Mouse (Mus musculus): ENCODE measurements around the gene Rnf40. TPM values are rescaled to one million over a fixed set of nuclear protein-coding genes. Genes with fewer than 3 reads are reported as not detected.

Gene Rnf40
- polyA plus RNA-seq, 2 experiments = 42.5 to 51.9 TPM

DNA sequence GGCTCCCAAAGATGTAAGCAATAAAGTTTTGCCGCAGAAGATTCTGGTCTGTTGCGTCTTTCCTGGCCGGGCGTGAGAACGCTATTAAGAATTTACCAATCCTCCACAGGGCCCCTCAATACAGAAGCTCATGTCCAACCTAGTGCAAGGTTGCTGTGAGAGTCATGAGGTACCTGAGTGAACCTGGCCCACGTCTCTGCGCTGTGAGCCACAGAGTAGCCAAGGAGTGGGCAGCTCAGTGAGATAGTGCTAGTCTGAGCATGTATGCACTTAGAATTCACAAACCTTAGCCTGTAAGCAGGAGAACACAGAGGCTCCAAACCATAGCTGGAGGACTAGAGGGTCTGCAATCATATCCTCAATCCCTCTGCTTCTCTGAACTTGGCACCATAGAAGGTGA lies 37.5 kb downstream of the Rnf40 start:
- no peak for ATAC-seq (ENCODE audit: low FRiP score, low read depth)

DNA sequence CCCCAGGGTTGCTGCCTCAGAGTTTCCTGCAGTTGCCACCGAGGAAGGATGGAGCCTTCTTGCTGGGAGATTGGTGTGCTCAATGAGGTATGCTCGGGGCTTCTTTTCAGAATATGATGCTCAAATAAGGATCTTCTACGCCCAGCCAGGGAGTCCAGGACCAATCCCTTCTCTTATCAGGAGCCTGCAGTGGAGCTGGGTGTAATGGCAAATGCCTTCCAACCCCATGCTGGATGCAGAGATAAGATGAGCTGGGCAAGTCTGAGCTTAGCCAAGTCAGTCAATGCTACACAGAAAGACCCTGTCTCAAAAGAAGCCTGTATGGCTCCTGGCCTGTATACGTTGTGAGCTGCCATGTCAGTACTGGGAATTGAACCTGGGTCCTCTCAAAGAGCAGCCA lies 37.9 kb downstream of the Rnf40 start:
- 82% methylated on average over 4 of the region's 4 CpGs for WGBS
- no peak for TF ChIP-seq POLR2A (IDR thresholded peaks at IDR 0.05; ENCODE audit: borderline replicate concordance, extremely low read depth, insufficient read depth, insufficient read length)
- Histone ChIP-seq H3K36me3 (ENCODE audit: control insufficient read depth, insufficient read depth, low read length) (no peaks in the 10 kb centered on the region), H3K27ac (replicated peaks; ENCODE audit: low read depth, low read length) (no peak overlapping the region), H3K9ac (ENCODE audit: low read depth, low read length, severe bottlenecking) (no peak overlapping the region), H3K4me1 (ENCODE audit: control insufficient read depth, insufficient read depth, low read length) (no peaks in the 10 kb centered on the region), H3K27me3 (ENCODE audit: control insufficient read depth, insufficient read depth, low read length) (no peaks in the 10 kb centered on the region), H3K4me3 (replicated peaks; ENCODE audit: low read length) (no peak overlapping the region), H3K4me2 (replicated peaks; ENCODE audit: low read depth, low read length, severe bottlenecking) (no peak overlapping the region), H3K9me3 (ENCODE audit: control insufficient read depth, low read length) (no peaks in the 10 kb centered on the region)
- no peak for ATAC-seq (ENCODE audit: low FRiP score, low read depth)
- DNase-seq (ENCODE audit: low spot score) = no peak

More for the DNA sequence above, 37.5 kb downstream of the Rnf40 start:
- no peaks in the 10 kb centered on the region for H3K4me1 ChIP-seq (ENCODE audit: control insufficient read depth, insufficient read depth, low read length)
- H3K4me3 ChIP-seq (replicated peaks; ENCODE audit: low read length) = no peak overlapping the region
- no peak overlapping the region for H3K4me2 ChIP-seq (replicated peaks; ENCODE audit: low read depth, low read length, severe bottlenecking)
- no peak overlapping the region for H3K27ac ChIP-seq (replicated peaks; ENCODE audit: low read depth, low read length)
- H3K9me3 ChIP-seq (ENCODE audit: control insufficient read depth, low read length) = no peaks in the 10 kb centered on the region
- H3K27me3 ChIP-seq (ENCODE audit: control insufficient read depth, insufficient read depth, low read length) = no peaks in the 10 kb centered on the region
- 96% methylated on average over 7 of the region's 7 CpGs for WGBS
- no peak for TF ChIP-seq POLR2A (IDR thresholded peaks at IDR 0.05; ENCODE audit: borderline replicate concordance, extremely low read depth, insufficient read depth, insufficient read length)
- no peak for DNase-seq (ENCODE audit: low spot score)
- H3K36me3 ChIP-seq (ENCODE audit: control insufficient read depth, insufficient read depth, low read length) = no peaks in the 10 kb centered on the region
- no peak overlapping the region for H3K9ac ChIP-seq (ENCODE audit: low read depth, low read length, severe bottlenecking)

DNA sequence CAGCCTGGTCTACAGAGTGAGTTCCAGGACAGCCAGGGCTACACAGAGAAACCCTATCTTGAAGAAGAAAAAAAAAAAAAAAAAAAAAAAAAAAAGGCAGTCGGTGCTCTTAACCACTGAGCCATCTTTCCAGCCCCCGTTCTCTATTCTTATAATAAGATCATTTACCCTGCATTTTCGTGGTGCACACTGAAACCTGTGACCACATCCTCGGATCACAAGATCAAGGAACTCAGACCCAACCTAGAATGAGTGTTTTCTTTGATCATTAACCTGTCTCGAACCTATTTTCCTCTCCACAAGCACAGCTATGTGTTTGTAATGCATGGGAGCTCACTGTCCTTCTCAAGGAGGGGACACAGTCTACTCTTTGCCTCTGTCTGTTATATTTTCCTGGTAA lies 40.1 kb downstream of the Rnf40 start:
- Histone ChIP-seq H3K9ac (ENCODE audit: low read depth, low read length, severe bottlenecking) (no peak overlapping the region), H3K4me3 (replicated peaks; ENCODE audit: low read length) (no peak overlapping the region), H3K4me2 (replicated peaks; ENCODE audit: low read depth, low read length, severe bottlenecking) (no peak overlapping the region), H3K9me3 (ENCODE audit: control insufficient read depth, low read length) (no peaks in the 10 kb centered on the region), H3K4me1 (ENCODE audit: control insufficient read depth, insufficient read depth, low read length) (no peaks in the 10 kb centered on the region), H3K36me3 (ENCODE audit: control insufficient read depth, insufficient read depth, low read length) (no peaks in the 10 kb centered on the region), H3K27ac (replicated peaks; ENCODE audit: low read depth, low read length) (no peak overlapping the region), H3K27me3 (ENCODE audit: control insufficient read depth, insufficient read depth, low read length) (no peaks in the 10 kb centered on the region)
- DNase-seq (ENCODE audit: low spot score) = no peak
- ATAC-seq (ENCODE audit: low FRiP score, low read depth) = no peak
- 77% methylated on average over 5 of the region's 5 CpGs for WGBS
- no peak for TF ChIP-seq POLR2A (IDR thresholded peaks at IDR 0.05; ENCODE audit: borderline replicate concordance, extremely low read depth, insufficient read depth, insufficient read length)

DNA sequence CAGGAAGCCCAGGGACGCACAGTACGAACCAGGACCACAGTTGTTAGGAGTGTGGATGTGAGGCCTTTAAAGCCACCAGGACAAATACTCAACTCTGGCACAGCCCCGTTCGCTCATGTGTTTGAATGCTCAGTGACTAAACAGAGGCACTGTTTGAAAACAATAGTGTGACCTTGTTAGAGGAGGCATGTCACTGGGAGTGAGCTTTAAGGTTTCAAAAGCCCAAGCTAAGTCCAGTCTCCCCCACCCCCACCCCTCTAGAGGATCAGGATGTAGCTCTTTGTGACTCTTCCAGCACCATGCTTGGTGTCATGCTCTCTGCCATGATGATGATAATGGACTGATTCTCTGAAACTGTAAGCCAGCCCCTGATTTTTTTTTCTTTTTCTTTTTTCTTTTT lies 42.8 kb downstream of the Rnf40 start:
- Histone ChIP-seq H3K4me3 (replicated peaks; ENCODE audit: low read length) (no peak overlapping the region), H3K36me3 (ENCODE audit: control insufficient read depth, insufficient read depth, low read length) (no peaks in the 10 kb centered on the region), H3K9me3 (ENCODE audit: control insufficient read depth, low read length) (no peaks in the 10 kb centered on the region), H3K27me3 (ENCODE audit: control insufficient read depth, insufficient read depth, low read length) (no peaks in the 10 kb centered on the region), H3K27ac (replicated peaks; ENCODE audit: low read depth, low read length) (no peak overlapping the region), H3K4me2 (replicated peaks; ENCODE audit: low read depth, low read length, severe bottlenecking) (no peak overlapping the region), H3K4me1 (ENCODE audit: control insufficient read depth, insufficient read depth, low read length) (0 out of 2 replicates have a peak, but pooled peaks cover under 1% of the 10 kb centered on the region), H3K9ac (ENCODE audit: low read depth, low read length, severe bottlenecking) (no peak overlapping the region)
- ATAC-seq (ENCODE audit: low FRiP score, low read depth) (no peak), DNase-seq (ENCODE audit: low spot score) (no peak)
- no peak for TF ChIP-seq POLR2A (IDR thresholded peaks at IDR 0.05; ENCODE audit: borderline replicate concordance, extremely low read depth, insufficient read depth, insufficient read length)
- 92% methylated on average over 4 of the region's 4 CpGs for WGBS

DNA sequence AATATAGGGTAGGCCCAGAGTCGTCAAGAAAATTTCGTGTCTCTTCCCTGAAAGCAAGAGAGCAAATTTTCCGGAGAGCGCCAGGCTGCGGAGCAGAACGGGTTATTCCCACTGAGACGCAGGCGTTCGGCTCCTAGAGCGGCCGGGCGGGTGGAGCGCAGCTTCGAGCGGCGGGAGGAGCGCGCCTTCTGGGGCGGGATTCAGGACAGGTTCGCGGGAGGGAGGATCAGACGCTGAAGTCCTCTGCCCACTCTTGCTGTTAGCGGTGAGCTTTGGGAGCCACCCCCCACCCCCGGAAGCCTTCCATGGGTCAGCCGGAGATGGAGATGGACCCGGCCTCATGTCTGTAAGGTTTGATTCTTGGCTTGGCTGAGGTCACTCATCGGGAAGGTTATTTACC lies 48.4 kb downstream of the Rnf40 start:
- under 1% methylated on average over 27 of the region's 27 CpGs for WGBS
- Histone ChIP-seq H3K9me3 (ENCODE audit: control insufficient read depth, low read length) (no peaks in the 10 kb centered on the region), H3K27me3 (ENCODE audit: control insufficient read depth, insufficient read depth, low read length) (no peaks in the 10 kb centered on the region), H3K27ac (replicated peaks; ENCODE audit: low read depth, low read length) (no peak overlapping the region), H3K36me3 (ENCODE audit: control insufficient read depth, insufficient read depth, low read length) (no peaks in the 10 kb centered on the region), H3K4me1 (ENCODE audit: control insufficient read depth, insufficient read depth, low read length) (peaks cover 3% of the 10 kb centered on the region; the same call in 1 of the 2 replicates), H3K4me3 (replicated peaks; ENCODE audit: low read length) (peak overlapping the region; percentile 47), H3K9ac (ENCODE audit: low read depth, low read length, severe bottlenecking) (peak overlapping the region; percentile 60), H3K4me2 (replicated peaks; ENCODE audit: low read depth, low read length, severe bottlenecking) (peak overlapping the region; percentile 65)
- no peak for TF ChIP-seq POLR2A (IDR thresholded peaks at IDR 0.05; ENCODE audit: borderline replicate concordance, extremely low read depth, insufficient read depth, insufficient read length)
- ATAC-seq (ENCODE audit: low FRiP score, low read depth) = peak; percentile 81
- peak; percentile 83 for DNase-seq (ENCODE audit: low spot score)

DNA sequence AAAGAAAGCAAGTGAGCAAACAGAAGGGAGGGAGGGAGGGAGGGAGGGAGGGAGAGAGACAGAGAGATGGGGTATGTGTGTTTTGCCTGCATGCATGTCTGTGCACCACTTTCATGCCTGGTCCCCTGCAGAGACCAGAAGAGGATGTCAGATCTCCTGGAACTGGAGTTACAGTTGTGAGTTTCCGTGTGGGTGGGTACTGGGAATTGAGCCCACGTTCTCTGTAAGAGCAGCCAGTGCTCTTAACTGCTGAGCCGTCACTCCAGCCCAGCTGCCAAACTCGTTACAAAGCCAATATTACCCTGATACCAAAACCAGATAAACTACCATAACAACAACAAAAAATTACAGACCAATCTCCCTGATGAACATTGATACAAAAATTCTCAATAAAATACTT lies 52.7 kb downstream of the Rnf40 start:
- 27% methylated on average over 4 of the region's 4 CpGs for WGBS
- H3K9ac ChIP-seq (ENCODE audit: low read depth, low read length, severe bottlenecking) = no peak overlapping the region
- H3K27ac ChIP-seq (replicated peaks; ENCODE audit: low read depth, low read length) = no peak overlapping the region
- H3K4me3 ChIP-seq (replicated peaks; ENCODE audit: low read length) = no peak overlapping the region
- ATAC-seq (ENCODE audit: low FRiP score, low read depth) (no peak), DNase-seq (ENCODE audit: low spot score) (no peak)
- no peak for TF ChIP-seq POLR2A (IDR thresholded peaks at IDR 0.05; ENCODE audit: borderline replicate concordance, extremely low read depth, insufficient read depth, insufficient read length)
- no peaks in the 10 kb centered on the region for H3K9me3 ChIP-seq (ENCODE audit: control insufficient read depth, low read length)
- H3K36me3 ChIP-seq (ENCODE audit: control insufficient read depth, insufficient read depth, low read length) = no peaks in the 10 kb centered on the region
- no peaks in the 10 kb centered on the region for H3K27me3 ChIP-seq (ENCODE audit: control insufficient read depth, insufficient read depth, low read length)
- peaks cover 3% of the 10 kb centered on the region; the same call in 1 of the 2 replicates for H3K4me1 ChIP-seq (ENCODE audit: control insufficient read depth, insufficient read depth, low read length)
- no peak overlapping the region for H3K4me2 ChIP-seq (replicated peaks; ENCODE audit: low read depth, low read length, severe bottlenecking)
